Mouse (Mus musculus): Measurements from ENCODE around the gene Aicda. TPM values are rescaled to one million over a fixed set of nuclear protein-coding genes. Genes with fewer than 3 reads are reported as not detected.

Gene Aicda
- total and polyA plus RNA-seq, 2 experiments from 2014 or later: not detected

- Histone ChIP-seq H3K27ac (ENCODE audit: low read depth) (no peak overlapping the region), H3K9ac (replicated peaks; ENCODE audit: low read depth, low read length) (no peak overlapping the region), H3K4me2 (ENCODE audit: low read depth, low read length) (no peak overlapping the region), H3K36me3 (replicated peaks; ENCODE audit: control insufficient read depth, insufficient read depth, low read length) (no peaks in the 10 kb centered on the region), H3K4me3 (ENCODE audit: low read depth, low read length) (no peak overlapping the region), H3K27me3 (ENCODE audit: control insufficient read depth, insufficient read depth, low read length) (no peaks in the 10 kb centered on the region), H3K4me1 (ENCODE audit: control insufficient read depth, insufficient read depth) (no peaks in the 10 kb centered on the region), H3K9me3 (replicated peaks; ENCODE audit: control insufficient read depth, low read length) (no peaks in the 10 kb centered on the region)
- no peak for ATAC-seq (ENCODE audit: insufficient read depth, low read depth)
- no peak for DNase-seq (ENCODE audit: low spot score)
- WGBS: 75% methylated on average over 6 of the region's 6 CpGs
- TF ChIP-seq CTCF (IDR thresholded peaks at IDR 0.05; ENCODE audit: low read depth) (no peak), EP300 (IDR thresholded peaks at IDR 0.05; ENCODE audit: low read depth) (no peak)
These were observed 44.8 kb downstream of the Aicda start for GRCm38 (mm10) chr6:122598436-122598835.

GRCm38 (mm10) chr6:122599054-122599737, 45.6 kb downstream of the Aicda start:
- 90% methylated on average over 9 of the region's 9 CpGs for WGBS
- no peak overlapping the region for H3K9ac ChIP-seq (replicated peaks; ENCODE audit: low read depth, low read length)
- no peaks in the 10 kb centered on the region for H3K36me3 ChIP-seq (replicated peaks; ENCODE audit: control insufficient read depth, insufficient read depth, low read length)
- no peak overlapping the region for H3K4me2 ChIP-seq (ENCODE audit: low read depth, low read length)
- no peak for ATAC-seq (ENCODE audit: insufficient read depth, low read depth)
- no peak overlapping the region for H3K27ac ChIP-seq (ENCODE audit: low read depth)
- no peaks in the 10 kb centered on the region for H3K9me3 ChIP-seq (replicated peaks; ENCODE audit: control insufficient read depth, low read length)
- H3K4me3 ChIP-seq (ENCODE audit: low read depth, low read length): no peak overlapping the region
- TF ChIP-seq EP300 (IDR thresholded peaks at IDR 0.05; ENCODE audit: low read depth) (no peak), CTCF (IDR thresholded peaks at IDR 0.05; ENCODE audit: low read depth) (no peak)
- DNase-seq (ENCODE audit: low spot score): no peak
- no peaks in the 10 kb centered on the region for H3K27me3 ChIP-seq (ENCODE audit: control insufficient read depth, insufficient read depth, low read length)
- H3K4me1 ChIP-seq (ENCODE audit: control insufficient read depth, insufficient read depth): no peaks in the 10 kb centered on the region

GRCm38 (mm10) chr6:122600066-122600646, 46.6 kb downstream of the Aicda start:
- no peak for ATAC-seq (ENCODE audit: insufficient read depth, low read depth)

GRCm38 (mm10) chr6:122601031-122601430, 47.4 kb downstream of the Aicda start:
- DNase-seq (ENCODE audit: low spot score) (no peak), ATAC-seq (ENCODE audit: insufficient read depth, low read depth) (no peak)
- Histone ChIP-seq H3K36me3 (replicated peaks; ENCODE audit: control insufficient read depth, insufficient read depth, low read length) (no peaks in the 10 kb centered on the region), H3K27ac (ENCODE audit: low read depth) (no peak overlapping the region), H3K4me1 (ENCODE audit: control insufficient read depth, insufficient read depth) (no peaks in the 10 kb centered on the region), H3K4me2 (ENCODE audit: low read depth, low read length) (no peak overlapping the region), H3K9ac (replicated peaks; ENCODE audit: low read depth, low read length) (no peak overlapping the region), H3K9me3 (replicated peaks; ENCODE audit: control insufficient read depth, low read length) (no peaks in the 10 kb centered on the region), H3K4me3 (ENCODE audit: low read depth, low read length) (no peak overlapping the region), H3K27me3 (ENCODE audit: control insufficient read depth, insufficient read depth, low read length) (no peaks in the 10 kb centered on the region)
- TF ChIP-seq EP300 (IDR thresholded peaks at IDR 0.05; ENCODE audit: low read depth): no peak
- TF ChIP-seq CTCF (IDR thresholded peaks at IDR 0.05; ENCODE audit: low read depth): no peak
- WGBS: 87% methylated on average over 4 of the region's 4 CpGs

More at GRCm38 (mm10) chr6:122600066-122600646, 46.6 kb downstream of the Aicda start:
- Histone ChIP-seq H3K27ac (ENCODE audit: low read depth) (no peak overlapping the region), H3K4me3 (ENCODE audit: low read depth, low read length) (no peak overlapping the region), H3K36me3 (replicated peaks; ENCODE audit: control insufficient read depth, insufficient read depth, low read length) (no peaks in the 10 kb centered on the region), H3K9ac (replicated peaks; ENCODE audit: low read depth, low read length) (no peak overlapping the region), H3K27me3 (ENCODE audit: control insufficient read depth, insufficient read depth, low read length) (no peaks in the 10 kb centered on the region), H3K4me2 (ENCODE audit: low read depth, low read length) (no peak overlapping the region), H3K4me1 (ENCODE audit: control insufficient read depth, insufficient read depth) (no peaks in the 10 kb centered on the region), H3K9me3 (replicated peaks; ENCODE audit: control insufficient read depth, low read length) (no peaks in the 10 kb centered on the region)
- no peak for TF ChIP-seq EP300 (IDR thresholded peaks at IDR 0.05; ENCODE audit: low read depth)
- no peak for TF ChIP-seq CTCF (IDR thresholded peaks at IDR 0.05; ENCODE audit: low read depth)
- DNase-seq (ENCODE audit: low spot score): no peak
- WGBS: 72% methylated on average over 7 of the region's 7 CpGs

- no peaks in the 10 kb centered on the region for H3K36me3 ChIP-seq (replicated peaks; ENCODE audit: control insufficient read depth, insufficient read depth, low read length)
- peak overlapping the region; percentile 69 for H3K4me3 ChIP-seq (ENCODE audit: low read depth, low read length)
- no peaks in the 10 kb centered on the region for H3K4me1 ChIP-seq (ENCODE audit: control insufficient read depth, insufficient read depth)
- 81% methylated on average over 3 of the region's 3 CpGs for WGBS
- H3K4me2 ChIP-seq (ENCODE audit: low read depth, low read length): peak overlapping the region; percentile 79
- DNase-seq (ENCODE audit: low spot score) (no peak), ATAC-seq (ENCODE audit: insufficient read depth, low read depth) (no peak)
- H3K27ac ChIP-seq (ENCODE audit: low read depth): peak overlapping the region; percentile 78; the same call in 1 of the 2 replicates
- H3K27me3 ChIP-seq (ENCODE audit: control insufficient read depth, insufficient read depth, low read length): no peaks in the 10 kb centered on the region
- TF ChIP-seq EP300 (IDR thresholded peaks at IDR 0.05; ENCODE audit: low read depth): no peak
- TF ChIP-seq CTCF (IDR thresholded peaks at IDR 0.05; ENCODE audit: low read depth): no peak
- H3K9ac ChIP-seq (replicated peaks; ENCODE audit: low read depth, low read length): peak overlapping the region; percentile 70; the same call in 1 of the 2 replicates
- no peaks in the 10 kb centered on the region for H3K9me3 ChIP-seq (replicated peaks; ENCODE audit: control insufficient read depth, low read length)
These were observed 48.0 kb downstream of the Aicda start for GRCm38 (mm10) chr6:122601615-122602014.

Measured in heart, postnatal 0 days (tissue).